Mouse (Mus musculus) liver, postnatal 0 days (tissue): ENCODE data around the gene Alox5. TPM values are rescaled to one million over a fixed set of nuclear protein-coding genes. Genes with fewer than 3 reads are reported as not detected.
A peak's percentile ranks its signal among the peaks of the same experiment; 100 is the strongest.

ENCODE experiments used
- ATAC-seq: fragments of 200-750 bp; cut with Nextera tagmentation; 2 replicates; pipeline ENCODE4 v1.8.0; 2017; ENCODE audit warnings: mild to moderate bottlenecking, moderate library complexity
- DNase-seq: peaks from one replicate; pipeline ENCODE4 v3.0.0-alpha.2; 2016
- H3K27ac ChIP-seq: fragments of 300-500 bp; sonication (generic); 2 replicates; pipeline ENCODE4 v1.5.1; 2014; ENCODE audit warnings: antibody characterized with exemption, moderate library complexity, mild to moderate bottlenecking, low read depth
- H3K27me3 ChIP-seq: fragments of 300-500 bp; sonication (generic); 2 replicates; pipeline ENCODE4 v1.6.1; 2014; ENCODE audit warnings: low read length, control low read depth, mixed read lengths; ENCODE audit not compliant: insufficient read depth
- H3K36me3 ChIP-seq: fragments of 300-500 bp; sonication (generic); replicated peaks from 2 replicates; pipeline ENCODE4 v1.6.1; 2014; ENCODE audit warnings: mild to moderate bottlenecking, control low read depth, low read length, moderate library complexity, mixed read lengths; ENCODE audit not compliant: insufficient read depth
- H3K4me1 ChIP-seq: fragments of 300-500 bp; sonication (generic); 2 replicates; pipeline ENCODE4 v1.6.1; 2014; ENCODE audit warnings: antibody characterized with exemption, mild to moderate bottlenecking, control low read depth; ENCODE audit not compliant: insufficient read depth
- H3K4me2 ChIP-seq: fragments of 300-500 bp; sonication (generic); 2 replicates; pipeline ENCODE4 v1.6.1; 2014; ENCODE audit warnings: low read depth, mild to moderate bottlenecking, low read length, moderate library complexity, mixed read lengths
- H3K4me3 ChIP-seq: fragments of 300-500 bp; sonication (generic); 2 replicates; pipeline ENCODE4 v1.5.1; 2014; ENCODE audit warnings: low read depth, low read length
- H3K9ac ChIP-seq: fragments of 300-500 bp; sonication (generic); replicated peaks from 2 replicates; pipeline ENCODE4 v1.6.1; 2014; ENCODE audit warnings: mild to moderate bottlenecking, moderate library complexity
- H3K9me3 ChIP-seq: fragments of 300-500 bp; sonication (generic); 2 replicates; pipeline ENCODE4 v1.6.1; 2016; ENCODE audit warnings: mild to moderate bottlenecking, control low read depth, low read length, mixed read lengths
- CTCF ChIP-seq: sonication (generic); IDR thresholded peaks from 2 replicates; pipeline ENCODE4 v1.5.1; 2016; ENCODE audit warnings: antibody characterized with exemption, low read depth
- EP300 ChIP-seq: IDR thresholded peaks from 2 replicates; pipeline ENCODE4 v1.6.1; 2016; ENCODE audit warnings: antibody characterized with exemption, low read depth, mild to moderate bottlenecking
- WGBS: fragments of 180-500 bp; shearing (Covaris S2); extraction: QIAGEN DNeasy Blood & Tissue Kit; methylation state at CpG from one replicate; pipeline ENCODE4 v1.1.7; 2014; ENCODE audit not compliant: insufficient replicate concordance; 5-methylcytosine and 5-hydroxymethylcytosine counted together
- polyA plus RNA-seq: library from polyadenylated mRNA; unstranded; fragments of >200 nt; fragmentation: Nextera tagmentation; extraction: Ambion mirVana; gene quantifications from 2 replicates; pipeline ENCODE4 v1.2.1, GENCODE M21; 2015

Gene Alox5
- polyA plus RNA-seq, 1 experiment from 2014 or later: 6.6 TPM

DNA sequence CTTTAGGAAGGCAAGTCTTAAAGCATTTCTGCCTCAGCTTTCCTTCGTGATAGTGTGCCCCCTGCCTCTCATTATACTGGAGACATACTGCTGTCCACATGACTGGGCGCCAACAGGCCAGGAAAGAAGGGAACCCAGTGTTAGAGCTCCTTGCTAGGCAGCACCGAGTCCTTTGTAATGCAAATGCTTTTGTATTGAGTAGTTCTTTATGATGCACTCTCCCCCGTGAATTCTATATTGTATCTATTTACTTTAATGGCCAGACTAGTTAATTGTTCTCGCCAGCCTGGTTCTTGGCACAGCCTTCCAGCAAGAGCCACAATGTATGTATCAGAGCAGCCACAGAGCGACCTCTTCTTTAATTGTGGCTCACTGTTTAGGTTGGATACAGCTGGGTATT, 63.4 kb downstream of the Alox5 start:
- ATAC-seq (no peak), DNase-seq (no peak)
- H3K4me1 ChIP-seq: no peaks in the 10 kb centered on the region
- no peak overlapping the region for H3K9ac ChIP-seq
- no peaks in the 10 kb centered on the region for H3K27me3 ChIP-seq
- H3K4me2 ChIP-seq: no peak overlapping the region
- H3K36me3 ChIP-seq: peaks cover 48% of the 10 kb centered on the region
- H3K27ac ChIP-seq: no peak overlapping the region
- TF ChIP-seq EP300 (no peak), CTCF (no peak)
- 82% methylated on average over 6 of the region's 6 CpGs for WGBS
- no peaks in the 10 kb centered on the region for H3K9me3 ChIP-seq
- H3K4me3 ChIP-seq: no peak overlapping the region

DNA sequence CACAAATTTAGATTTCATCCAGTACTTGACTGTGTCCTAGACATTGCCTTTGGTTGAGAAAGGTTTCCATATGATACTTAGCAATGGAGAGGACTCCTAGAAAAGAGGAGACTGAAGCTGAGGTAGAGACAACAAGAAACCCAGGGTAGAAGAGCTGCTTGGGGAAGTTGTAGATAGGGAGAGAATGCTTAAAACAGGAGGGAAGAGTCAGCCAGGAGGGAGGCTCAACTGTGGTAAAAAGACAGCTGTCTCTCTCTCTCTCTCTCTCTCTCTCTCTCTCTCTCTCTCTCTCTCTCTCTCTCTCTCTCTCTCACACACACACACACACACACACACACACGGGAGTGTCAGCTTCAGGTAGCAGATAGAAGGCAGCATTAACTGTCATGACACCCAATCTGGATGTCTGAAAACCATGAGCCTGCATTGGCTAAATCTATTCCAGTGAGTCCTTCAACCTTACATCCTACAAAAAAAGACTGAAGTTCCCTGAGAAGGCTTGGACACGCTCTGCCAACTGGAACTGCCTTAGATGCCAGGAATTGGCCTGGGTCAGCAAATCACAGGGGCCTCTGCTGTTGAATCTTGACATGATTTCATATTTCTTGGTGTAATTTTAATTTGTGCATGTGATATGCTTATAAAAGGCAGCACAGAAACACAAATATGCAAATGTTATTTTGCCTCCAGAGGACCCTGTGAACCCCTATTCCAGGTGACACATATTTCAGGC, 65.9 kb downstream of the Alox5 start:
- DNase-seq: no peak
- ATAC-seq: no peak
- H3K27ac ChIP-seq: no peak overlapping the region
- no peaks in the 10 kb centered on the region for H3K9me3 ChIP-seq
- H3K9ac ChIP-seq: no peak overlapping the region
- H3K4me1 ChIP-seq: no peaks in the 10 kb centered on the region
- peaks cover 30% of the 10 kb centered on the region for H3K36me3 ChIP-seq
- no peaks in the 10 kb centered on the region for H3K27me3 ChIP-seq
- H3K4me3 ChIP-seq: no peak overlapping the region
- TF ChIP-seq CTCF: no peak
- no peak for TF ChIP-seq EP300
- WGBS: 78% methylated on average over 2 of the region's 2 CpGs
- H3K4me2 ChIP-seq: no peak overlapping the region

DNA sequence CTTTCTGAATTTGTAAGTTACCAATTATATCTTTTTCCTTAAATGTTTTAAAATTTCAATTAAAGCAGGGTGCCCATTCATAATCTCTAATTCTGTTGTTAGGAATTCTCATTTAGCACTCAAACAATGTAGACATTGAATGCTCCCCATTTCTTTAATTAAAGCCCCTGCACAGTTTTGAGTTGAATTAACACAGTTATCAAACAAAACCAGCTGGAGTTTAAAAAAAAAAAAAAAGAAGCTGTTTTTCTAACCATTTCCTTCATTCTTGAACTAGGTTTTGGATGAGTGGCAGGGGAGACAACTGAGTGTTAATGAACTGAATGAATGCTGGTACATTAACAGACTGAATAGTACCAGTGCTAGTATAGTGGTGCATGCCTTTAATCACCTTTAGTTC, 71.5 kb downstream of the Alox5 start:
- Histone ChIP-seq H3K27ac (no peak overlapping the region), H3K4me1 (peaks cover 10% of the 10 kb centered on the region; the same call in 1 of the 2 replicates), H3K36me3 (peaks cover 9% of the 10 kb centered on the region; the same call in 1 of the 2 replicates), H3K9ac (no peak overlapping the region), H3K4me2 (no peak overlapping the region), H3K27me3 (no peaks in the 10 kb centered on the region), H3K4me3 (no peak overlapping the region), H3K9me3 (no peaks in the 10 kb centered on the region)
- DNase-seq: no peak
- no peak for TF ChIP-seq CTCF
- TF ChIP-seq EP300: no peak
- ATAC-seq: no peak

DNA sequence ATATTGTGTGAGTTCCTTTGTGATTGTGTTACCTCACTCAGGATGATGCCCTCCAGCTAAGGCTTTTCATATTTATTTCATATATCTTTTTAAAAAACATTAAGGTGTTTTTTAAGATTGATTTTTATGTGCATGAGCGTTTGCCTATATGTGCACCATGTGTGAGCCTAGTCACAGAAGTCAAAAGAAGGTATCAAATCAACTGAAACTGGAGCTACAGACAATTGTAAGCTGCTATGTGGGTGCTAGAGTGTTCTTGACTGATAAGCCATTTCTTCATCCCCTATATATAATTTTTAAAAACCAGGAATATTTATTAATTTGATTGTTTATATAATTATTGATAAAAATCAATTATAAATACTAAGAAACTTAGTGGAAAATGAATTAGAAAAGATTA, 72.9 kb downstream of the Alox5 start:
- no peaks in the 10 kb centered on the region for H3K9me3 ChIP-seq
- no peak overlapping the region for H3K27ac ChIP-seq
- WGBS: 87% methylated on average over 1 of the region's 1 CpGs
- peaks cover 9% of the 10 kb centered on the region; the same call in 1 of the 2 replicates for H3K36me3 ChIP-seq
- no peak overlapping the region for H3K4me2 ChIP-seq
- H3K4me1 ChIP-seq: peaks cover 15% of the 10 kb centered on the region
- no peak overlapping the region for H3K9ac ChIP-seq
- no peak for ATAC-seq
- no peaks in the 10 kb centered on the region for H3K27me3 ChIP-seq
- no peak for TF ChIP-seq CTCF
- no peak for TF ChIP-seq EP300
- DNase-seq: no peak
- no peak overlapping the region for H3K4me3 ChIP-seq

DNA sequence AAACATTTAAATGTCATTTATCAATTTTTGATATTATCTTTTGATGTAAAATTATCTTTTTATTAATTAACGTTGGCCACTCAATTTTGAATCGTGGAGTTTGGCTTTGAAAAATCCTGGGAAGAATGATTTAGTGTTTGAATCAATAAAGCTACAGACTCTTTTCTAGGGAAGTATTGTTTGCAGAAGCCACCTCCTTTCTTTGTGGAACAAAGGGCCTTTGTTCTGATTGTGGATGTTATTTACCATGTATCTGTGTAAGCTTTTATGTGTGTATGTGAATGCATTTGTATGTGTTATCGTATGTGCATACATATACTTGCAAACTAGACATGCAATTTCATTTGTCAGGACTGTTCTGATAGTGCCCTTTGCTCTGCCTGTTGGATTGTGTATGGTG, 74.5 kb downstream of the Alox5 start:
- no peaks in the 10 kb centered on the region for H3K27me3 ChIP-seq
- peaks cover 21% of the 10 kb centered on the region for H3K4me1 ChIP-seq
- ATAC-seq (no peak), DNase-seq (no peak)
- no peak overlapping the region for H3K27ac ChIP-seq
- no peak overlapping the region for H3K9ac ChIP-seq
- TF ChIP-seq CTCF (no peak), EP300 (no peak)
- WGBS: 87% methylated on average over 3 of the region's 3 CpGs
- peaks cover 7% of the 10 kb centered on the region; the same call in 1 of the 2 replicates for H3K36me3 ChIP-seq
- H3K4me2 ChIP-seq: no peak overlapping the region
- no peak overlapping the region for H3K4me3 ChIP-seq
- H3K9me3 ChIP-seq: no peaks in the 10 kb centered on the region

DNA sequence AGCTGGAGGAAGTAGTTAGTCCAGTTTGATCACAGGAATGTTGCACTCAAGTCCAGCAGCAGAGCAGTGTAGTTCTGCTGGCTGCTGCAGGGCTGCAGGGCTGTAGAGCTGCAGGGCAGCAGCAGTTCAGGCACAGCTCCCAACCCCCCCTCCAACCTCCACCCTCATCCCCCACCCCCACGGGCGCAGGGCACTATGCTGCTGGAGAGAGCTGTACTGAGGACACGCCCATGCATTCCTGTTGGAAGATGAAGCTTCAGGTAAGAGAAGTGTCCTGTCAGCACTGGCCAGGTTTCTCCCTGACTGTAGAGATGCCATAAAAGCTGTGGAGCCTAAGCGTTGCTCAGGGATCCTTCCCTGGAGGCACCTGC, 74.9 kb downstream of the Alox5 start:
- Histone ChIP-seq H3K9ac (no peak overlapping the region), H3K4me2 (peak overlapping the region; percentile 41), H3K27ac (0 out of 2 replicates have a peak overlapping the region, but pooled peaks have one; percentile 25), H3K9me3 (no peaks in the 10 kb centered on the region), H3K36me3 (peaks cover 7% of the 10 kb centered on the region; the same call in 1 of the 2 replicates), H3K4me1 (peaks cover 24% of the 10 kb centered on the region), H3K27me3 (no peaks in the 10 kb centered on the region), H3K4me3 (no peak overlapping the region)
- TF ChIP-seq CTCF (no peak), EP300 (no peak)
- DNase-seq (no peak), ATAC-seq (peak; percentile 56; the same call in 1 of the 2 replicates)
- WGBS: 70% methylated on average over 4 of the region's 4 CpGs
